Mouse (Mus musculus): ENCODE measurements around the gene Car10. TPM values are rescaled to one million over a fixed set of nuclear protein-coding genes. Genes with fewer than 3 reads are reported as not detected.

Car10 gene
- polyA plus RNA-seq, 1 experiment from 2014 or later = 0.05 TPM

- Histone ChIP-seq H3K4me3 (ENCODE audit: low read length) (no peak overlapping the region), H3K27me3 (ENCODE audit: control insufficient read depth, insufficient read depth, low read length) (no peaks in the 10 kb centered on the region), H3K4me2 (ENCODE audit: low read depth, low read length) (no peak overlapping the region), H3K36me3 (ENCODE audit: control insufficient read depth, insufficient read depth) (no peaks in the 10 kb centered on the region), H3K27ac (ENCODE audit: low read length) (no peak overlapping the region), H3K4me1 (ENCODE audit: control insufficient read depth, insufficient read depth, low read length) (no peaks in the 10 kb centered on the region), H3K9ac (ENCODE audit: low read length) (no peak overlapping the region), H3K9me3 (replicated peaks; ENCODE audit: control insufficient read depth, low read length) (no peaks in the 10 kb centered on the region)
- ATAC-seq (replicated peaks; ENCODE audit: extremely low read depth, insufficient read depth, low FRiP score) = no peak
Measured at GRCm38 (mm10) chr11:93614851-93615250, 517.0 kb downstream of the Car10 start.

GRCm38 (mm10) chr11:93623605-93624004, 525.8 kb downstream of the Car10 start:
- no peak for ATAC-seq (replicated peaks; ENCODE audit: extremely low read depth, insufficient read depth, low FRiP score)
- WGBS = 70% methylated on average over 5 of the region's 5 CpGs
- Histone ChIP-seq H3K4me2 (ENCODE audit: low read depth, low read length) (no peak overlapping the region), H3K4me3 (ENCODE audit: low read length) (no peak overlapping the region), H3K4me1 (ENCODE audit: control insufficient read depth, insufficient read depth, low read length) (no peaks in the 10 kb centered on the region), H3K27me3 (ENCODE audit: control insufficient read depth, insufficient read depth, low read length) (no peaks in the 10 kb centered on the region), H3K36me3 (ENCODE audit: control insufficient read depth, insufficient read depth) (no peaks in the 10 kb centered on the region), H3K9ac (ENCODE audit: low read length) (no peak overlapping the region), H3K9me3 (replicated peaks; ENCODE audit: control insufficient read depth, low read length) (0 out of 2 replicates have a peak, but pooled peaks cover 3% of the 10 kb centered on the region), H3K27ac (ENCODE audit: low read length) (no peak overlapping the region)

- Histone ChIP-seq H3K27ac (ENCODE audit: low read length) (no peak overlapping the region), H3K4me3 (ENCODE audit: low read length) (no peak overlapping the region), H3K36me3 (ENCODE audit: control insufficient read depth, insufficient read depth) (no peaks in the 10 kb centered on the region), H3K27me3 (ENCODE audit: control insufficient read depth, insufficient read depth, low read length) (no peaks in the 10 kb centered on the region), H3K4me2 (ENCODE audit: low read depth, low read length) (no peak overlapping the region), H3K9me3 (replicated peaks; ENCODE audit: control insufficient read depth, low read length) (no peaks in the 10 kb centered on the region), H3K4me1 (ENCODE audit: control insufficient read depth, insufficient read depth, low read length) (0 out of 2 replicates have a peak, but pooled peaks cover 4% of the 10 kb centered on the region), H3K9ac (ENCODE audit: low read length) (no peak overlapping the region)
- 48% methylated on average over 3 of the region's 3 CpGs for WGBS
- ATAC-seq (replicated peaks; ENCODE audit: extremely low read depth, insufficient read depth, low FRiP score) = no peak
Measured at GRCm38 (mm10) chr11:93639410-93639809, 541.6 kb downstream of the Car10 start.

- ATAC-seq (replicated peaks; ENCODE audit: extremely low read depth, insufficient read depth, low FRiP score) = peak; percentile 28; the same call in 1 of the 2 replicates
- Histone ChIP-seq H3K36me3 (ENCODE audit: control insufficient read depth, insufficient read depth) (no peaks in the 10 kb centered on the region), H3K4me2 (ENCODE audit: low read depth, low read length) (no peak overlapping the region), H3K27ac (ENCODE audit: low read length) (no peak overlapping the region), H3K4me3 (ENCODE audit: low read length) (no peak overlapping the region), H3K4me1 (ENCODE audit: control insufficient read depth, insufficient read depth, low read length) (0 out of 2 replicates have a peak, but pooled peaks cover 4% of the 10 kb centered on the region), H3K9ac (ENCODE audit: low read length) (no peak overlapping the region), H3K27me3 (ENCODE audit: control insufficient read depth, insufficient read depth, low read length) (no peaks in the 10 kb centered on the region), H3K9me3 (replicated peaks; ENCODE audit: control insufficient read depth, low read length) (no peaks in the 10 kb centered on the region)
- 52% methylated on average over 5 of the region's 5 CpGs for WGBS
Measured at GRCm38 (mm10) chr11:93640954-93641353, 543.1 kb downstream of the Car10 start.

- Histone ChIP-seq H3K36me3 (ENCODE audit: control insufficient read depth, insufficient read depth) (no peaks in the 10 kb centered on the region), H3K9me3 (replicated peaks; ENCODE audit: control insufficient read depth, low read length) (no peaks in the 10 kb centered on the region), H3K27ac (ENCODE audit: low read length) (no peak overlapping the region), H3K9ac (ENCODE audit: low read length) (no peak overlapping the region), H3K27me3 (ENCODE audit: control insufficient read depth, insufficient read depth, low read length) (no peaks in the 10 kb centered on the region), H3K4me2 (ENCODE audit: low read depth, low read length) (no peak overlapping the region), H3K4me1 (ENCODE audit: control insufficient read depth, insufficient read depth, low read length) (0 out of 2 replicates have a peak, but pooled peaks cover 4% of the 10 kb centered on the region), H3K4me3 (ENCODE audit: low read length) (no peak overlapping the region)
- 76% methylated on average over 1 of the region's 1 CpGs for WGBS
- ATAC-seq (replicated peaks; ENCODE audit: extremely low read depth, insufficient read depth, low FRiP score) = no peak
Measured at GRCm38 (mm10) chr11:93642331-93642730, 544.5 kb downstream of the Car10 start.

GRCm38 (mm10) chr11:93643006-93643405, 545.2 kb downstream of the Car10 start:
- no peak for ATAC-seq (replicated peaks; ENCODE audit: extremely low read depth, insufficient read depth, low FRiP score)
- Histone ChIP-seq H3K27ac (ENCODE audit: low read length) (no peak overlapping the region), H3K4me1 (ENCODE audit: control insufficient read depth, insufficient read depth, low read length) (0 out of 2 replicates have a peak, but pooled peaks cover 4% of the 10 kb centered on the region), H3K9ac (ENCODE audit: low read length) (no peak overlapping the region), H3K27me3 (ENCODE audit: control insufficient read depth, insufficient read depth, low read length) (no peaks in the 10 kb centered on the region), H3K4me2 (ENCODE audit: low read depth, low read length) (no peak overlapping the region), H3K9me3 (replicated peaks; ENCODE audit: control insufficient read depth, low read length) (no peaks in the 10 kb centered on the region), H3K36me3 (ENCODE audit: control insufficient read depth, insufficient read depth) (no peaks in the 10 kb centered on the region), H3K4me3 (ENCODE audit: low read length) (no peak overlapping the region)
- 70% methylated on average over 4 of the region's 4 CpGs for WGBS

GRCm38 (mm10) chr11:93643436-93643835, 545.6 kb downstream of the Car10 start:
- no peak overlapping the region for H3K27ac ChIP-seq (ENCODE audit: low read length)
- no peak overlapping the region for H3K4me2 ChIP-seq (ENCODE audit: low read depth, low read length)
- H3K4me3 ChIP-seq (ENCODE audit: low read length) = no peak overlapping the region
- no peaks in the 10 kb centered on the region for H3K9me3 ChIP-seq (replicated peaks; ENCODE audit: control insufficient read depth, low read length)
- WGBS = 84% methylated on average over 9 of the region's 9 CpGs
- H3K27me3 ChIP-seq (ENCODE audit: control insufficient read depth, insufficient read depth, low read length) = no peaks in the 10 kb centered on the region
- ATAC-seq (replicated peaks; ENCODE audit: extremely low read depth, insufficient read depth, low FRiP score) = no peak
- H3K36me3 ChIP-seq (ENCODE audit: control insufficient read depth, insufficient read depth) = no peaks in the 10 kb centered on the region
- no peak overlapping the region for H3K9ac ChIP-seq (ENCODE audit: low read length)
- 0 out of 2 replicates have a peak, but pooled peaks cover 4% of the 10 kb centered on the region for H3K4me1 ChIP-seq (ENCODE audit: control insufficient read depth, insufficient read depth, low read length)

GRCm38 (mm10) chr11:93646216-93646615, 548.4 kb downstream of the Car10 start:
- Histone ChIP-seq H3K9me3 (replicated peaks; ENCODE audit: control insufficient read depth, low read length) (no peaks in the 10 kb centered on the region), H3K4me1 (ENCODE audit: control insufficient read depth, insufficient read depth, low read length) (no peaks in the 10 kb centered on the region), H3K27ac (ENCODE audit: low read length) (no peak overlapping the region), H3K27me3 (ENCODE audit: control insufficient read depth, insufficient read depth, low read length) (no peaks in the 10 kb centered on the region), H3K4me2 (ENCODE audit: low read depth, low read length) (no peak overlapping the region), H3K36me3 (ENCODE audit: control insufficient read depth, insufficient read depth) (no peaks in the 10 kb centered on the region), H3K4me3 (ENCODE audit: low read length) (no peak overlapping the region), H3K9ac (ENCODE audit: low read length) (no peak overlapping the region)
- WGBS = 86% methylated on average over 3 of the region's 3 CpGs
- no peak for ATAC-seq (replicated peaks; ENCODE audit: extremely low read depth, insufficient read depth, low FRiP score)

All from heart, embryonic 16.5 days (tissue).